Mouse (Mus musculus) stomach, postnatal 0 days (tissue): ENCODE results near the gene Fam149a.

Source experiments
- CTCF ChIP-seq: IDR thresholded peaks from 2 replicates; pipeline ENCODE4 v1.5.1; 2016; ENCODE audit warnings: antibody characterized with exemption, low read depth, mild to moderate bottlenecking, moderate library complexity
- EP300 ChIP-seq: optimal IDR thresholded peaks from 2 replicates; pipeline ENCODE3; 2016; ENCODE audit warnings: antibody characterized with exemption

- no peak for TF ChIP-seq CTCF
- no peak for TF ChIP-seq EP300
These were observed 57.9 kb downstream of the Fam149a start for GRCm38 (mm10) chr8:45324151-45324550.
